Mouse (Mus musculus) liver, adult 2 months (tissue): Measurements from ENCODE around the gene Fndc10.

Experiments
- CTCF ChIP-seq: fragments of 200-500 bp; IDR thresholded peaks from 2 replicates; pipeline ENCODE4 v1.5.1; 2011; ENCODE audit warnings: low read depth, low read length, control low read depth
- POLR2A ChIP-seq: fragments of 200-500 bp; IDR thresholded peaks from 2 replicates; pipeline ENCODE4 v1.6.1; 2011; ENCODE audit warnings: low read length, control low read depth; ENCODE audit not compliant: insufficient read depth; ENCODE audit errors: extremely low read depth

GRCm38 (mm10) chr4:155742684-155743083 is 48.5 kb downstream of the Fndc10 start:
- no peak for TF ChIP-seq CTCF
- no peak for TF ChIP-seq POLR2A
